Mouse (Mus musculus) midbrain, embryonic 12.5 days (tissue): Measurements from ENCODE around the gene Tenm3. TPM values are rescaled to one million over a fixed set of nuclear protein-coding genes. Genes with fewer than 3 reads are reported as not detected.
A peak's percentile ranks its signal among the peaks of the same experiment; 100 is the strongest.

ENCODE experiments used
- ATAC-seq: fragments of 200-750 bp; cut with Nextera tagmentation; 2 replicates; pipeline ENCODE4 v1.8.0; 2017; ENCODE audit warnings: low read depth, moderate TSS enrichment, moderate library complexity; ENCODE audit not compliant: low FRiP score
- H3K27ac ChIP-seq: fragments of 300-500 bp; sonication (generic); replicated peaks from 2 replicates; pipeline ENCODE4 v1.5.1; 2016; ENCODE audit warnings: mild to moderate bottlenecking
- H3K27me3 ChIP-seq: fragments of 300-500 bp; sonication (generic); 2 replicates; pipeline ENCODE4 v1.6.1; 2016; ENCODE audit warnings: mild to moderate bottlenecking
- H3K36me3 ChIP-seq: fragments of 300-500 bp; sonication (generic); 2 replicates; pipeline ENCODE4 v1.6.1; 2016
- H3K4me1 ChIP-seq: fragments of 300-500 bp; sonication (generic); 2 replicates; pipeline ENCODE4 v1.6.1; 2016
- H3K4me2 ChIP-seq: fragments of 300-500 bp; sonication (generic); replicated peaks from 2 replicates; pipeline ENCODE4 v1.6.1; 2016; ENCODE audit warnings: mild to moderate bottlenecking, moderate library complexity
- H3K4me3 ChIP-seq: fragments of 300-500 bp; sonication (generic); 2 replicates; pipeline ENCODE4 v1.5.1; 2016; ENCODE audit warnings: mild to moderate bottlenecking
- H3K9ac ChIP-seq: fragments of 300-500 bp; sonication (generic); replicated peaks from 2 replicates; pipeline ENCODE4 v1.6.1; 2016; ENCODE audit warnings: mild to moderate bottlenecking, moderate library complexity
- H3K9me3 ChIP-seq: fragments of 300-500 bp; sonication (generic); 2 replicates; pipeline ENCODE4 v1.6.1; 2016; ENCODE audit warnings: mild to moderate bottlenecking
- WGBS: fragments of 180-500 bp; shearing (Covaris S2); methylation state at CpG from one replicate; pipeline ENCODE4 v1.1.7; 2016; 5-methylcytosine and 5-hydroxymethylcytosine counted together
- polyA plus RNA-seq: library from polyadenylated mRNA; unstranded; fragments of >200 nt; fragmentation: Nextera tagmentation; extraction: Ambion mirVana; gene quantifications from 2 replicates; pipeline ENCODE4 v1.2.1, GENCODE M21; 2016

Gene Tenm3
- polyA plus RNA-seq, 1 experiment from 2014 or later = 63.9 TPM

DNA sequence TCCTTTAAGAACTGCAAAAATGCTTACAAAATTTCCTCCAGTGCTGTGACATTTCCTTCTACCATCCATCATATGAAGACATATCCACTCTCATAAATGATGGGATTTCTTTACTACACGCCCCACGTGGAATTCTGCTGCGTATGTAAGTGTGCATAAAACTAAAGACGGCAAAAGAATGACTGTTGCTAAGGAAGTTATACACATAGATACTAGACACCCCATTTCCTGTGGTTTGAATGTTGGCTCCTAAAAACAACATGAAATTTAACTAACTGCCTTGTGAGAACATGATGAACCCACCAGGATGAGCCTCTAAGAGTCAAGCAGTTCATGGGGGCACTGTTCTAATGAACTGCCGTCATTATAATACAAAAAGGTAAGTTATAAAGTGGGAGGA, 312.0 kb downstream of the Tenm3 start:
- Histone ChIP-seq H3K27ac (no peak overlapping the region), H3K36me3 (peaks cover 4% of the 10 kb centered on the region; the same call in 1 of the 2 replicates), H3K9ac (no peak overlapping the region), H3K4me3 (no peak overlapping the region), H3K27me3 (no peaks in the 10 kb centered on the region), H3K4me2 (no peak overlapping the region), H3K9me3 (no peaks in the 10 kb centered on the region), H3K4me1 (no peaks in the 10 kb centered on the region)
- no peak for ATAC-seq
- WGBS = 94% methylated on average over 5 of the region's 5 CpGs

DNA sequence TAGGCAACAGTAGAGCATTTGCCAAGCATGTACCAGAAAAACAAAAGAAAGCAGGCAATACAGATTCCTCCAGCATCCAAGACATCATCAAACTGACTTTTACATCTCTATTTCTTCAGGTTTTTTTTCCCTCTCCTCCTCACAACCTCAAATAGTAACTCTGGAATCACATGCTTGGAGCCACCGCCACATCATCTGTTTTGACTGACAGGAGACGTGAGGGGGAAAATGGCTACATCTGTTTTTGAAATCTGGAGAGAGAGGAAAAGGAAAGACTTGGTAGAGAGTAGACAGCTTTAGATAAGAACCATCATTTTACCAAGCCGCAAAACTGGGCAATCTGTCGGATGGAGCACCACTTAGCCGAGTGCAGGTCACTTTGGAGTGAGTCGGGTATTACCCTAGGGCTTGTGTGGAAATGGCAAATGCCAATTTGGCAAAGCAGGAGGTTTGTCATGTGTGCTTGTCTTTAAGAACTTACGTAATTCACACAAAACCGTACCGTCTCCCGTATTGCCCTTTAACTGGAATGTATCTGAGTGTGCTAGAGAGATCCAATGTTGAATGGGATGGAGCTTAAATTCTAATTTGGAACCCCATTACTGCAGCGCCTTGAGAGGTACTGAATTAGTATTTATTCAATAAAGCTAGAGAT, 312.7 kb downstream of the Tenm3 start:
- Histone ChIP-seq H3K27me3 (no peaks in the 10 kb centered on the region), H3K36me3 (peaks cover 4% of the 10 kb centered on the region; the same call in 1 of the 2 replicates), H3K4me1 (no peaks in the 10 kb centered on the region), H3K27ac (no peak overlapping the region), H3K4me2 (no peak overlapping the region), H3K9ac (no peak overlapping the region), H3K9me3 (no peaks in the 10 kb centered on the region), H3K4me3 (no peak overlapping the region)
- 95% methylated on average over 11 of the region's 11 CpGs for WGBS
- no peak for ATAC-seq

DNA sequence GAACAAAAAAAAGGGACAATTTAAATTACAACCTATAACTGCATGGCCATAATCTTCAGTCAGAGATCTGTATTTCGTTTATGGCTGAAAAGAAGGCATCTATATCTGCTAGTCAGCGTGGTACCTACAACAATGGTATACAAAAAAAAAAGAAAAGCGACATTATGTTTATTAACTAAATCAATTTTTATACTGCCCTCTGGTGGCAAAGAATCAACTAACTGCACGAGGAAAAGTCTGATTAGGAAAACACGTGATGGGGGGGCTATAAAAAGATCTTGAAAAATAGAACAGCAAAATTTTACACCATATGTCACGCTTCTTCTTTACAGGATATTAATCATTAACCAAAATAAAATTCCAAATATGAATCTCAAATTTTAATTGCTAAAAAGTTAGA, 316.3 kb downstream of the Tenm3 start:
- Histone ChIP-seq H3K27me3 (no peaks in the 10 kb centered on the region), H3K4me2 (no peak overlapping the region), H3K9ac (no peak overlapping the region), H3K9me3 (no peaks in the 10 kb centered on the region), H3K4me3 (no peak overlapping the region), H3K36me3 (no peaks in the 10 kb centered on the region), H3K4me1 (peaks cover 3% of the 10 kb centered on the region; the same call in 1 of the 2 replicates), H3K27ac (no peak overlapping the region)
- ATAC-seq = no peak
- WGBS = 36% methylated on average over 6 of the region's 6 CpGs

DNA sequence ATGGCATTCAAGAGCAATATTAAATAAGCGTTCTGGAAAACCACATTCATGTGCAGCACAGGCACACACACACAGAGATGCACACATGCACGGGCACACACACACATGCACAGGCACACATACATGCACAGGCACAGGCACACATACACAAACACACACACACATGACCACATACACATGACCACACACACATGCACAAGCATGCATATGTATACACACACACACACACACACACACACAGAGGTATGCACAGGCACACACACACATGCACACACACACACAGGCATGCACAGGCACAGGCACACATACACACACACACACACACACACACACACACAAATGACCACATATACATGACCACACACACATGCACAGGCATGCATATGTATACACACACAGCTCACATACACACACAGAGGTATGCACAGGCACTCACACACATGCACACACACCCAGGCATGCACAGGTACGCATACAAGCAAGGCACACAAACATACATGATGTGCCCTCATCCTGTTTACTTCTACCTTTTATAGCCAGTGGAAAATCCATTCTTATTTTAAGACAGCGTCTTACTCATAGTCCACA, 321.1 kb downstream of the Tenm3 start:
- no peak for ATAC-seq
- Histone ChIP-seq H3K4me1 (peaks cover 10% of the 10 kb centered on the region; the same call in 1 of the 2 replicates), H3K4me3 (no peak overlapping the region), H3K4me2 (no peak overlapping the region), H3K9ac (no peak overlapping the region), H3K36me3 (no peaks in the 10 kb centered on the region), H3K9me3 (no peaks in the 10 kb centered on the region), H3K27ac (no peak overlapping the region; the same call in 1 of the 2 replicates), H3K27me3 (no peaks in the 10 kb centered on the region)
- WGBS = 94% methylated on average over 4 of the region's 4 CpGs

DNA sequence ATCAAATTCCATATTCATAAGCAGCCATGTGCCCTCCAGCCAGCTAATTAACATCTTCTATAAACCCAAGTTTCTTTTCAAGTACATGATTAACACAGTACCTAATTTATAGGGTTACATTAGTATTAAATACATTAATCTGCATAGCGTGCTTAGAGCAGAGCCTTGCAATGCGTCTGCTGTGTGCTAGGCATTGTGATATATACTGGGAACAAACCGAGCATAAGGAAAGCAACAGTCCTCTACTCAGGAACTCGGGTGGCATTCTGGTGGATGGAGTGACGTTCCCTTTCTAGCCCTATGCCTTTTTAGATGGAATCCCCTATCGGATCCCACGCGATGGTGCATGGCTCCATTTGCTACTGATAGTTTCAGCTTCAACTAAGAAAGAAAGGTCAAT, 321.7 kb downstream of the Tenm3 start:
- H3K4me1 ChIP-seq = peaks cover 10% of the 10 kb centered on the region; the same call in 1 of the 2 replicates
- no peak overlapping the region for H3K9ac ChIP-seq
- ATAC-seq = no peak
- 80% methylated on average over 8 of the region's 8 CpGs for whole genome bisulfite sequencing
- no peak overlapping the region for H3K4me3 ChIP-seq
- H3K27me3 ChIP-seq = no peaks in the 10 kb centered on the region
- no peak overlapping the region; the same call in 1 of the 2 replicates for H3K27ac ChIP-seq
- no peaks in the 10 kb centered on the region for H3K9me3 ChIP-seq
- no peaks in the 10 kb centered on the region for H3K36me3 ChIP-seq
- H3K4me2 ChIP-seq = no peak overlapping the region

DNA sequence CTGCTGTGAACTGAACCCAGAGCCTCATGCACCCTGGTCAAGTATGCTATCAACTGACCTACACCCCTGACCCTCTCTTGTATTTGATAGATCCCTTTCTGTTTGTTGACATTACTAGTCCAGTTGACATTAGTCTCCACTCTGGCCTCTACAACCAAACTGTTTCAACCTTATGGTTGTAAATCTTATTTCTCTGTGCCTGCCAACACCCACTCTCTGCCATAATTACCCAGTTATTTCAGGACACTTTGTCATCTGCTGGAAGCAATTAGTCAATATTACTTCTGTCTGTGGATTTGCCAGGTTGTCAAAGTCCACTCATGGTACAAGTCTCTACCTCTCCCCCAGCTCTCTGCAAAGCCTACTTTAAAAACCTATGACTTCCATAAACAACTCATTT, 326.3 kb downstream of the Tenm3 start:
- H3K9me3 ChIP-seq = no peaks in the 10 kb centered on the region
- no peak for ATAC-seq
- H3K4me3 ChIP-seq = no peak overlapping the region
- H3K27me3 ChIP-seq = no peaks in the 10 kb centered on the region
- no peak overlapping the region for H3K27ac ChIP-seq
- H3K36me3 ChIP-seq = no peaks in the 10 kb centered on the region
- H3K9ac ChIP-seq = no peak overlapping the region
- H3K4me2 ChIP-seq = no peak overlapping the region
- H3K4me1 ChIP-seq = peaks cover 7% of the 10 kb centered on the region; the same call in 1 of the 2 replicates

DNA sequence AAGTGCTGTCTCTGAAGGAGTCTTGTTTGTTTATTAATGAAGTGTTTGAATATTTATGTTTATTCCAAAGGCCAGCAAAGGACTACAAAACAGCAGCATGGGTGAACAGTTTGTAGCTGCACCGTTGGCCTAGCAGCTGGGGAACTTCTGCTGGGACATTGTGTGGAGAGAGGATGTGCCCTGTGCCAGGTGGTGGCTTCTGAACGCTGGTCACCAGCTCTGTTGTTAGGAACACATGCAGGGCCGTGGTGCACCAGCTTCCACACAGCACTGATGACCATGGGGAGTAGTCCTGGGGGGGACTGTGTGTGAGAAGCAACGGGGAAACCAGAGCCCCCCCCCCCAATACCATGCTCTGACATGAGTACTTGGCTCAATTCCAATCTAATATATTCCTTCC, 329.5 kb downstream of the Tenm3 start:
- ATAC-seq = no peak
- whole genome bisulfite sequencing = 96% methylated on average over 4 of the region's 4 CpGs

DNA sequence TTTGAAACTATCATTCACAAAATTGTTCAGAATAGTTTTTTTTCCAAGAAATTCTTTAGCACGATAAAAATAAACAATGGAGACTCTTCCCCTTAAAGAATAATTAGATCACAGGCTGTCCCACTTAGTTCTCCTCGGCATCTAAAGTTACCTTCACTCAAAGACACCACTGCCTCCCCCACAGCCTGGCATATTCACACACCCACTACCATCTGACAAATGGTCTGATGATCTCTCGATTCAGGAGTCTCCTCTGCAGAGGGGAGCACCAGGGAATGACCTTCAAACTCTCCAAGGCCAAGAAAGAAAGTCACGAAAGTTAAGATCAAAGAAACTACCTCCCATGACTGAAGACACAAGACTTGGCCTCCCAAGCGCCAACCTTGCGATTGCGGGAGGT, 329.9 kb downstream of the Tenm3 start:
- ATAC-seq = no peak
- no peaks in the 10 kb centered on the region for H3K27me3 ChIP-seq
- H3K4me3 ChIP-seq = no peak overlapping the region
- WGBS = 95% methylated on average over 7 of the region's 7 CpGs
- H3K4me2 ChIP-seq = no peak overlapping the region
- H3K9ac ChIP-seq = no peak overlapping the region
- no peak overlapping the region for H3K27ac ChIP-seq
- H3K9me3 ChIP-seq = no peaks in the 10 kb centered on the region
- peaks cover 4% of the 10 kb centered on the region for H3K4me1 ChIP-seq
- no peaks in the 10 kb centered on the region for H3K36me3 ChIP-seq

More for the DNA sequence above, 329.5 kb downstream of the Tenm3 start:
- H3K9ac ChIP-seq = no peak overlapping the region
- no peaks in the 10 kb centered on the region for H3K9me3 ChIP-seq
- H3K4me1 ChIP-seq = peaks cover under 1% of the 10 kb centered on the region; the same call in 1 of the 2 replicates
- H3K4me2 ChIP-seq = no peak overlapping the region
- no peak overlapping the region for H3K4me3 ChIP-seq
- no peaks in the 10 kb centered on the region for H3K36me3 ChIP-seq
- H3K27me3 ChIP-seq = no peaks in the 10 kb centered on the region
- no peak overlapping the region for H3K27ac ChIP-seq

DNA sequence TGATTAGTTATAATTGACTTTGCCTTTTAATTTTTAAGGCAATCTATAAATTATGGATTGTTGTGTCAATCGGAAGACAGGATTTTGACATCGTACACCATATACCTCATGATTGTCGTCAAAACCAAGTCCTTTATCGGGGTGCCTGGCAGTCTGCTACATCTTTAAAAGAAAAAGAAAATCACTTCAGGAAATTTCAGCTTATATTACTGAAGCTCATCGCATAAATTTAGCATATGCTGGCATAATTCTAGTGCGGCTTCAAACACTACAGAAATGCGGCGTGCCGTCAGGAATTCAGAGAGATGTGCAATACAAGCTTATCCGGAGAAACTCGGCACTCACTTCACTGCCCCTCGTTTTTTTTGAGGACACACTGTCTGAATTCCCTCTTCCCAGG, 332.2 kb downstream of the Tenm3 start:
- H3K9me3 ChIP-seq = no peaks in the 10 kb centered on the region
- no peak overlapping the region for H3K9ac ChIP-seq
- no peak overlapping the region for H3K27ac ChIP-seq
- H3K36me3 ChIP-seq = no peaks in the 10 kb centered on the region
- H3K4me2 ChIP-seq = no peak overlapping the region
- 93% methylated on average over 12 of the region's 12 CpGs for WGBS
- H3K4me1 ChIP-seq = peaks cover 9% of the 10 kb centered on the region
- no peak for ATAC-seq
- H3K4me3 ChIP-seq = no peak overlapping the region
- no peaks in the 10 kb centered on the region for H3K27me3 ChIP-seq

DNA sequence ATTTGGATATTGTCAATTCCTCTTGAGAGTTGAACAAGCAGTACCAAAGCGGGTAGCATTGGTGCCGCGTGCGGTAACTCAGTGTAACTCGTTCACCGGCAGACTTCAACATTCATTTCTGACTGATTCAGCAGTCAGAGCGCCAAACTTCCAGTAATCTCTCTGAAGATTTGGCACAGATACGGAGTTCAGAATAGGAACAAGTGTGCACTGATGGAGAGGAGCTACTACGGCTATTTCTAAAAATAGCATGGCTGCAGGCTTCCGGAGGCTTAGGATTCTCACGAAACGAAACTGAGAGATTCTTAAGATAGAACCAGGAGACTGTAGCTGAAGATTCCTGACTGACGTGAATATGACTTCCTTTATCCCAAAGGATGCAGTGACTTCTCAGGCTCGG, 332.6 kb downstream of the Tenm3 start:
- H3K36me3 ChIP-seq = no peaks in the 10 kb centered on the region
- 92% methylated on average over 14 of the region's 14 CpGs for WGBS
- H3K27me3 ChIP-seq = no peaks in the 10 kb centered on the region

DNA sequence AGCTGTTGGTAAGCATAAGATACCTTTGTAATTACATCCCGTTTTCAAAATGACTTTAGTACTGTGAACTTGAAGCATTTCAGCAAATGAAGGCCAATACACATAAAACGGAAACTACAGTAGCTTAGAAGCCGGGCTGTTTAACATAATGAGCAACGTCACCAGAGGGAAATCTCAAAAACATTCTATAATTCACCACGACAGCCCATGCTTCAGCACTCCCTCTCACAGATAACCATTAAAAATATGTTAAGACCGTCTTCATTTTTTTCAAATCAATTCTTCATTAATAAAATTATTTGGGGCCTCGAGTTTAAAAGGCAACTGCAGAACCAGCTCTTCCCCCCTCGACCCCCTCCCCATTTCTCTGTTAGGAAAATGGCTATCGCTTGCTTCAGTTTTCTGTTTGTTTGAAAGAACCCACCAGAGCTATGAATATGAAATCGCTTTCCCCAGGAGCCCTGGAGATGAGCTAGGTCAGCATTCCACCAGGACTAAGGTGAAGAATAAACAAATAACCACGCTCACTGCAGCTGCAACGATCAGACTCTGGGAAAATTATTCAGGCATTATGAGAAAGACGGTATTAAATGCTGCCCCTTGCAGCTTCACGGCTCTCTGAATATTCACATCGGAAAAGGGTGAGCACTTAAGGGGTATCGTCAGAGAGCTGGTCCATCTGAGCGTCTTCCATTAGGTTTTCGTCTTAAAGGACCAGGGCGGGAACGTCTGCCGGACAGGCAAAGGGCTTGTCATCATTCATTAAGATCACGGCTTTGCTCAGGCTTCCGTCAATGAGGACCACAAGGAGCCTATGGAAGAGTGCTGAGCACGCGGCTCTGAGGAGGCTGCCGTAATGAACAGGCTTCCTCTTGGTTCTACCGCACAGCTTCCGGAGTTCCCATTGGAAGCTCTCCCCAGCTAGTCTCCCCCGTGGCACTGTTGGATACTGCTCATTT, 334.8 kb downstream of the Tenm3 start:
- 32% methylated on average over 29 of the region's 29 CpGs for WGBS
- peaks cover 9% of the 10 kb centered on the region for H3K4me1 ChIP-seq
- no peaks in the 10 kb centered on the region for H3K9me3 ChIP-seq
- peak; percentile 85 for ATAC-seq
- peak overlapping the region; percentile 69 for H3K27ac ChIP-seq
- H3K36me3 ChIP-seq = no peaks in the 10 kb centered on the region
- peak overlapping the region; percentile 24; the same call in 1 of the 2 replicates for H3K9ac ChIP-seq
- H3K4me2 ChIP-seq = peak overlapping the region; percentile 47
- H3K4me3 ChIP-seq = peak overlapping the region; percentile 28
- no peaks in the 10 kb centered on the region for H3K27me3 ChIP-seq

More for the DNA sequence above, 332.6 kb downstream of the Tenm3 start:
- Histone ChIP-seq H3K9ac (no peak overlapping the region), H3K27ac (no peak overlapping the region), H3K4me2 (no peak overlapping the region), H3K4me1 (peaks cover 9% of the 10 kb centered on the region), H3K9me3 (no peaks in the 10 kb centered on the region), H3K4me3 (no peak overlapping the region)
- ATAC-seq = no peak
